Mouse (Mus musculus) intestine, postnatal 0 days (tissue): ENCODE results near the gene Tenm1. TPM values are rescaled to one million over a fixed set of nuclear protein-coding genes. Genes with fewer than 3 reads are reported as not detected.

Source experiments
- ATAC-seq: fragments of 200-750 bp; cut with Nextera tagmentation; 2 replicates; pipeline ENCODE4 v1.8.0; 2017; ENCODE audit warnings: mild to moderate bottlenecking, moderate TSS enrichment, moderate library complexity
- H3K27ac ChIP-seq: fragments of 300-500 bp; sonication (generic); 2 replicates; pipeline ENCODE4 v1.5.1; 2014; ENCODE audit warnings: mild to moderate bottlenecking, low read depth, low read length, moderate library complexity
- H3K27me3 ChIP-seq: fragments of 300-500 bp; sonication (generic); replicated peaks from 2 replicates; pipeline ENCODE4 v1.6.1; 2014; ENCODE audit warnings: low read length, mixed read lengths; ENCODE audit not compliant: control insufficient read depth, insufficient read depth
- H3K36me3 ChIP-seq: fragments of 300-500 bp; sonication (generic); 2 replicates; pipeline ENCODE4 v1.6.1; 2014; ENCODE audit warnings: mild to moderate bottlenecking, moderate library complexity; ENCODE audit not compliant: control insufficient read depth, insufficient read depth
- H3K4me1 ChIP-seq: fragments of 300-500 bp; sonication (generic); replicated peaks from 2 replicates; pipeline ENCODE4 v1.6.1; 2014; ENCODE audit warnings: antibody characterized with exemption, low read length, mixed read lengths; ENCODE audit not compliant: control insufficient read depth, insufficient read depth
- H3K4me2 ChIP-seq: fragments of 300-500 bp; sonication (generic); replicated peaks from 2 replicates; pipeline ENCODE4 v1.6.1; 2014; ENCODE audit warnings: low read depth, mild to moderate bottlenecking, moderate library complexity
- H3K4me3 ChIP-seq: fragments of 300-500 bp; sonication (generic); 2 replicates; pipeline ENCODE4 v1.5.1; 2014; ENCODE audit warnings: low read depth, low read length
- H3K9ac ChIP-seq: fragments of 300-500 bp; sonication (generic); 2 replicates; pipeline ENCODE4 v1.6.1; 2014; ENCODE audit warnings: mild to moderate bottlenecking, low read depth, low read length
- H3K9me3 ChIP-seq: fragments of 300-500 bp; sonication (generic); 2 replicates; pipeline ENCODE4 v1.6.1; 2016; ENCODE audit warnings: mixed run types; ENCODE audit not compliant: control insufficient read depth
- CTCF ChIP-seq: sonication (generic); IDR thresholded peaks from 2 replicates; pipeline ENCODE4 v1.5.1; 2016; ENCODE audit warnings: low read depth, mild to moderate bottlenecking, control low read depth, antibody characterized with exemption, moderate library complexity
- WGBS: fragments of 180-500 bp; shearing (Covaris S2); extraction: QIAGEN DNeasy Blood & Tissue Kit; methylation state at CpG from one replicate; pipeline ENCODE4 v1.1.7; 2014; 5-methylcytosine and 5-hydroxymethylcytosine counted together
- polyA plus RNA-seq: library from polyadenylated mRNA; unstranded; fragments of >200 nt; fragmentation: Nextera tagmentation; extraction: Ambion mirVana; gene quantifications from 2 replicates; pipeline ENCODE4 v1.2.1, GENCODE M21; 2015

Tenm1 gene
- polyA plus RNA-seq, 1 experiment from 2014 or later, result 0.23 TPM

GRCm38 (mm10) chrX:43122001-43122400, 306.9 kb downstream of the Tenm1 start:
- Histone ChIP-seq H3K36me3 (no peaks in the 10 kb centered on the region), H3K27me3 (no peaks in the 10 kb centered on the region), H3K4me3 (no peak overlapping the region), H3K9ac (no peak overlapping the region), H3K4me2 (no peak overlapping the region), H3K27ac (no peak overlapping the region), H3K4me1 (no peaks in the 10 kb centered on the region), H3K9me3 (no peaks in the 10 kb centered on the region)
- 75% methylated on average over 1 of the region's 1 CpGs for WGBS
- no peak for ATAC-seq
- TF ChIP-seq CTCF, result no peak

GRCm38 (mm10) chrX:42986100-42986499, 442.8 kb downstream of the Tenm1 start:
- no peak for ATAC-seq
- Histone ChIP-seq H3K36me3 (no peaks in the 10 kb centered on the region), H3K9me3 (no peaks in the 10 kb centered on the region), H3K27ac (no peak overlapping the region), H3K27me3 (no peaks in the 10 kb centered on the region), H3K4me3 (no peak overlapping the region), H3K4me2 (no peak overlapping the region), H3K4me1 (no peaks in the 10 kb centered on the region), H3K9ac (no peak overlapping the region)
- WGBS, result 64% methylated on average over 2 of the region's 2 CpGs
- TF ChIP-seq CTCF, result no peak

GRCm38 (mm10) chrX:42973562-42973961, 455.4 kb downstream of the Tenm1 start:
- no peak overlapping the region for H3K4me3 ChIP-seq
- ATAC-seq, result no peak
- no peaks in the 10 kb centered on the region for H3K9me3 ChIP-seq
- peak; percentile 33 for TF ChIP-seq CTCF
- no peak overlapping the region for H3K4me2 ChIP-seq
- H3K4me1 ChIP-seq, result no peaks in the 10 kb centered on the region
- no peak overlapping the region for H3K27ac ChIP-seq
- no peaks in the 10 kb centered on the region for H3K27me3 ChIP-seq
- WGBS, result 0% methylated on average over 1 of the region's 1 CpGs
- no peak overlapping the region for H3K9ac ChIP-seq
- no peaks in the 10 kb centered on the region for H3K36me3 ChIP-seq

- no peaks in the 10 kb centered on the region for H3K4me1 ChIP-seq
- TF ChIP-seq CTCF, result no peak
These were observed 461.3 kb downstream of the Tenm1 start for GRCm38 (mm10) chrX:42967611-42968010.

GRCm38 (mm10) chrX:42861731-42862130, 567.2 kb downstream of the Tenm1 start:
- Histone ChIP-seq H3K4me2 (no peak overlapping the region), H3K4me1 (no peaks in the 10 kb centered on the region), H3K27me3 (no peaks in the 10 kb centered on the region), H3K9me3 (no peaks in the 10 kb centered on the region), H3K4me3 (no peak overlapping the region), H3K27ac (no peak overlapping the region), H3K36me3 (no peaks in the 10 kb centered on the region), H3K9ac (no peak overlapping the region)
- no peak for TF ChIP-seq CTCF
- no peak for ATAC-seq
- 86% methylated on average over 1 of the region's 1 CpGs for WGBS

More at GRCm38 (mm10) chrX:42967611-42968010, 461.3 kb downstream of the Tenm1 start:
- Histone ChIP-seq H3K9ac (no peak overlapping the region), H3K4me2 (no peak overlapping the region), H3K4me3 (no peak overlapping the region), H3K27ac (no peak overlapping the region), H3K9me3 (no peaks in the 10 kb centered on the region), H3K27me3 (no peaks in the 10 kb centered on the region), H3K36me3 (no peaks in the 10 kb centered on the region)
- ATAC-seq, result no peak
- 65% methylated on average over 5 of the region's 5 CpGs for WGBS

GRCm38 (mm10) chrX:42781566-42781965, 647.4 kb downstream of the Tenm1 start:
- Histone ChIP-seq H3K4me3 (no peak overlapping the region), H3K9ac (no peak overlapping the region), H3K27me3 (no peaks in the 10 kb centered on the region), H3K27ac (no peak overlapping the region), H3K9me3 (no peaks in the 10 kb centered on the region), H3K36me3 (no peaks in the 10 kb centered on the region), H3K4me2 (no peak overlapping the region), H3K4me1 (no peaks in the 10 kb centered on the region)
- TF ChIP-seq CTCF, result no peak
- WGBS, result 41% methylated on average over 4 of the region's 4 CpGs
- no peak for ATAC-seq
